Mouse (Mus musculus): ENCODE data around the gene Ppp6r1.

DNA sequence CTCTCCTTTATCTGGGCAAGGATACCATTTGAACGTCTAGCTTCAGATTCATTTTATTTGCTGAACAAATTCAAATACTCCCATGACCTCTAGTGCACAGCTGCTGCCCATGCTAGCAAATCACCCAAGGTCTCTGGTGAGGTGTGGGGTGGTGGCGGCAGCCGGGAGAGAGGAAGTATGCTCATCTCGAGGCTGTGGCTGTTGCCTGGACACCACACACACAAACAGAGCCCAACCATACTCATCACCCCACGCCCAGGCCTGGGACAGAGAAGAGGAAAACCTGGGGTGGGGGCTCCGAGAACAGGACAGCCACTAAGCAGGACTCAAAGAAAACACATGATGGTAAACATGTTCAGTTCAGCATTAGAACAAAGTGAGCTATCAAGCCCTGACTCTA, 11.5 kb downstream of the Ppp6r1 start:
- TF ChIP-seq POLR2A (IDR thresholded peaks at IDR 0.05; ENCODE audit: control insufficient read depth in 1 of 2, insufficient read depth in 1 of 2, low read depth in 1 of 2, low read length in 2 of 2, poor library complexity in 1 of 2) (no peak), TAL1 (IDR thresholded peaks at IDR 0.05; ENCODE audit: low read length) (no peak), TCF12 (IDR thresholded peaks at IDR 0.05; ENCODE audit: low read depth, low read length) (no peak), MAFK (IDR thresholded peaks at IDR 0.05; ENCODE audit: borderline replicate concordance, low read depth, low read length) (no peak), CTCF (IDR thresholded peaks at IDR 0.05 in 2 of 3, conservative IDR thresholded peaks at IDR 0.05 in 1 of 3; ENCODE audit: control insufficient read depth in 1 of 3, insufficient read depth in 1 of 3, low read depth in 2 of 3, low read length in 3 of 3, poor library complexity in 1 of 3, severe bottlenecking in 1 of 3) (no peak), EP300 (IDR thresholded peaks at IDR 0.05; ENCODE audit: low read depth in 1 of 2, low read length in 2 of 2) (no peak), ZC3H11A (IDR thresholded peaks at IDR 0.05; ENCODE audit: low read depth, low read length) (no peak), KAT2A (conservative IDR thresholded peaks at IDR 0.05; ENCODE audit: low read depth, low read length) (no peak), GATA1 (IDR thresholded peaks at IDR 0.05; ENCODE audit: low read depth, low read length) (no peak), JUND (IDR thresholded peaks at IDR 0.05; ENCODE audit: low read depth, low read length) (no peak)

Measured in MEL (cell line).